Mouse (Mus musculus) embryonic facial prominence, embryonic 12.5 days (tissue): Measurements from ENCODE around the gene Cep89. TPM values are rescaled to one million over a fixed set of nuclear protein-coding genes. Genes with fewer than 3 reads are reported as not detected.

ENCODE experiments used
- ATAC-seq: fragments of 200-750 bp; cut with Nextera tagmentation; 2 replicates; pipeline ENCODE4 v1.8.0; 2017; ENCODE audit not compliant: insufficient number of reproducible peaks, insufficient read depth, low FRiP score, low TSS enrichment
- H3K27ac ChIP-seq: fragments of 300-500 bp; sonication (generic); 2 replicates; pipeline ENCODE4 v1.5.1; 2016; ENCODE audit warnings: mild to moderate bottlenecking
- H3K27me3 ChIP-seq: fragments of 300-500 bp; sonication (generic); 2 replicates; pipeline ENCODE4 v1.6.1; 2016; ENCODE audit warnings: mild to moderate bottlenecking, moderate library complexity
- H3K36me3 ChIP-seq: fragments of 300-500 bp; sonication (generic); 2 replicates; pipeline ENCODE4 v1.6.1; 2016; ENCODE audit warnings: mild to moderate bottlenecking
- H3K4me1 ChIP-seq: fragments of 300-500 bp; sonication (generic); 2 replicates; pipeline ENCODE4 v1.6.1; 2016
- H3K4me2 ChIP-seq: fragments of 300-500 bp; sonication (generic); replicated peaks from 2 replicates; pipeline ENCODE4 v1.6.1; 2016; ENCODE audit warnings: mild to moderate bottlenecking, moderate library complexity
- H3K4me3 ChIP-seq: fragments of 300-500 bp; sonication (generic); 2 replicates; pipeline ENCODE4 v1.5.1; 2016; ENCODE audit warnings: mild to moderate bottlenecking
- H3K9ac ChIP-seq: fragments of 300-500 bp; sonication (generic); 2 replicates; pipeline ENCODE4 v1.6.1; 2016; ENCODE audit warnings: mild to moderate bottlenecking, moderate library complexity
- H3K9me3 ChIP-seq: fragments of 300-500 bp; sonication (generic); 2 replicates; pipeline ENCODE4 v1.6.1; 2016; ENCODE audit warnings: mild to moderate bottlenecking, moderate library complexity
- WGBS: fragments of 180-500 bp; shearing (Covaris S2); methylation state at CpG from one replicate; pipeline ENCODE4 v1.1.7; 2016; 5-methylcytosine and 5-hydroxymethylcytosine counted together
- polyA plus RNA-seq: library from polyadenylated mRNA; unstranded; fragments of >200 nt; fragmentation: Nextera tagmentation; extraction: Ambion mirVana; gene quantifications from 2 replicates; pipeline ENCODE4 v1.2.1, GENCODE M21; 2016

Cep89 gene
- polyA plus RNA-seq, 1 experiment from 2014 or later = 56.0 TPM

DNA sequence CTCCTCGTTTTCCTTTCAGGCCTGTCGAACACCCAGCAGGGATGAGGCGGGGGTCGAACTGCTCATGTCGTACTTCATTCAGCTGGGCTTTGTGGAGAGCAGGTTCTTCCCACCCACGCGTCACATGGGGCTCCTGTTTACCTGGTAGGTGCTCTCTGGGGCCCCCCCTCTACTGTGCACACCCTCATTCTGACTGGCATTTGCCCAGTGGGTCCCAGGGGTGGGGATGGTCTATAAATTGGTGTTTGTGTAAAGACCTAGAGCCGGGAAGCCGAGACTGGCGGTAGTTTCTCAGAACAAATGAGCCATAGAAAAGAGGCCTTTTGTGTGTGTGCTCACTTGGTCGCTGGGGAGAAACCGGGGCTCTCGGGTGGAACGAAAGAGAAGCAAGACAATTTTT, 25.7 kb upstream of the Cep89 start:
- H3K9ac ChIP-seq = no peak overlapping the region
- H3K27me3 ChIP-seq = no peaks in the 10 kb centered on the region
- no peak for ATAC-seq
- 0 out of 2 replicates have a peak, but pooled peaks cover 3% of the 10 kb centered on the region for H3K4me1 ChIP-seq
- H3K27ac ChIP-seq = no peak overlapping the region
- no peak overlapping the region for H3K4me3 ChIP-seq
- H3K36me3 ChIP-seq = no peaks in the 10 kb centered on the region
- no peak overlapping the region for H3K4me2 ChIP-seq
- WGBS = 38% methylated on average over 14 of the region's 14 CpGs
- H3K9me3 ChIP-seq = no peaks in the 10 kb centered on the region

GRCm38 (mm10) chr7:35372483-35373017, 24.3 kb upstream of the Cep89 start:
- Histone ChIP-seq H3K9ac (no peak overlapping the region), H3K4me2 (no peak overlapping the region), H3K27ac (no peak overlapping the region), H3K27me3 (no peaks in the 10 kb centered on the region), H3K4me3 (no peak overlapping the region), H3K9me3 (no peaks in the 10 kb centered on the region), H3K36me3 (no peaks in the 10 kb centered on the region), H3K4me1 (0 out of 2 replicates have a peak, but pooled peaks cover 3% of the 10 kb centered on the region)
- 90% methylated on average over 14 of the region's 14 CpGs for WGBS
- ATAC-seq = no peak

DNA sequence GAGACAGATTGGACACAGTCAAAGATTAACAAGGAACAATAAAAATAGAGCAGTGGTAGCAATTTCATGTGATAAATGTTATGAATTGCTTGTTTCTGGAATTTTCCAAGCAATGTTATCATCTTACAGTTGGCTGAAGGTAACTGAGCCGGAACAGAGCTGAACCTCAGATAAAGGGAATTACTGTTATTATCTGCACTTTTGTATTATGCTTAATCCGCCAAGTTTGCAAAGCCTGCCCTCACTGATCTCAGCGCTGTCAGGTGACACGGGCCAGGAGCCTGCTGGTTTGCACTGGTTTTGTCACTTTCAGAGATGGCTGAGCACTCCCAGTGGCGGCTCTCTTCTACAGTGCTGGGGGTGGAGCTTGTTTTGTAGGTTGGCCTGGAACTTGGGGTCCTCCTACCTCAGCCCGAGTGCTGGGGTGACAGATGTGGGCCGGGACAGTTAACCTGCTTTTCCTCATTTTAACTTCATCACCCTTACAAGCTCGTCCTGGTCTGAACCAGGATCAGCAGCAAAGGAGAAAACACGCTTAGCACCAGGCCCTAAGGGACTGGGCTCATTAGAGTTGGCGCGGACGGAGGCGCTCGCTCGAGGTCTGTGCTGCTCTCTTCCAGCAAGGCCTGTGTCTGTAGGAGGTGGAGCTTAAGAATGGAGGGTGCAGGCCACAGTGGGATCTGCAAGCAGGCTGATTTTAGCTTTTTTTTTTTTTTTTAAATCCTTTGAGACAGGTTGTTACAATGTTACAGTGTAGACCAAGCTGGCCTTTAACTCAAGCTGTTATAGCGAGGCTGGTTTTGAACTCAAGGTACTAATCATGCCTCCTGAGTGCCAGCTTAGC, 23.5 kb upstream of the Cep89 start:
- 67% methylated on average over 16 of the region's 16 CpGs for WGBS
- H3K27me3 ChIP-seq = no peaks in the 10 kb centered on the region
- H3K4me1 ChIP-seq = 0 out of 2 replicates have a peak, but pooled peaks cover 3% of the 10 kb centered on the region
- H3K27ac ChIP-seq = no peak overlapping the region
- no peak overlapping the region for H3K4me2 ChIP-seq
- H3K4me3 ChIP-seq = no peak overlapping the region
- no peaks in the 10 kb centered on the region for H3K36me3 ChIP-seq
- no peak overlapping the region for H3K9ac ChIP-seq
- no peak for ATAC-seq
- H3K9me3 ChIP-seq = no peaks in the 10 kb centered on the region

DNA sequence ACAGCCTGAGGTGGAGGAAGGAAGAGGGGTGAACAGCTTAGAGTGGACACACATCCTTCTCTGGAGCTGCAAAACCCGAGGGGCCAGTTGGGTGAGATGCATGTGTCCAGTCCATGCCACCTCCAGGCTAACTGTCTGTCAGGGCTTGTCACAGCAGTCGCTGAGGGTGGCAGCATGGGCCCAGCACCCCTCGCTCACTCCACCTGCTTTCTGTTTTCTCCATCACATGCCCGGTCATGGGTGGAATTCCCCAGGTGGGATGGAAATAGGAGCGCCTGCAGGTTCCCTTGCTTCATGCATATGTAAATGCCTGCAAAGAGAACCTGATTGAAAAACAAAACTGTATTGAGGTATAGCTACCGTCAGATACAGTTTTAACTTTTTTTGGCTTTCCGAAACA, 22.6 kb upstream of the Cep89 start:
- no peak overlapping the region for H3K4me3 ChIP-seq
- H3K4me2 ChIP-seq = no peak overlapping the region
- H3K4me1 ChIP-seq = 0 out of 2 replicates have a peak, but pooled peaks cover 3% of the 10 kb centered on the region
- H3K27me3 ChIP-seq = no peaks in the 10 kb centered on the region
- H3K9me3 ChIP-seq = no peaks in the 10 kb centered on the region
- H3K36me3 ChIP-seq = no peaks in the 10 kb centered on the region
- ATAC-seq = no peak
- WGBS = 78% methylated on average over 7 of the region's 7 CpGs
- no peak overlapping the region for H3K9ac ChIP-seq
- H3K27ac ChIP-seq = no peak overlapping the region

DNA sequence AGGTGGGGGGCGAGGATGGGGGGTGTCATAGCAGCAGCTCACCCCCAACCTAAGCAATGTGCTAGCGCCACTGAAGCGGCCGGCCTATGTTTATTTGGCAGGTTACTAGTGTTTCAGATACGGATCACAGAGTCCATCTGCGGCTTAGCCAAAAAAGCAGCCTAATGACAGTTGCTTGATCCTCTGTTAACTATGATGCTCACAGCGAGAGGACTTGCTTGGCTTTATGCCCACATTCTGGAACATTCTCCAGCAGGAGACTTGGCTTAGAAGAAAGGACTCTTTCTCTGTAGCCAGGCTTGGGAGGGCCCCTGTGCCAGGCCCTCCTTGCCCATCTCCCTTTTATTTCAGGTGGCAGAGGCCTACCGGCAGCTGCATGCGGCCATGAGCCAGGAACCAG, 20.2 kb upstream of the Cep89 start:
- Histone ChIP-seq H3K27ac (no peak overlapping the region), H3K9ac (no peak overlapping the region), H3K27me3 (no peaks in the 10 kb centered on the region), H3K4me2 (no peak overlapping the region), H3K4me3 (no peak overlapping the region), H3K36me3 (no peaks in the 10 kb centered on the region), H3K4me1 (0 out of 2 replicates have a peak, but pooled peaks cover 3% of the 10 kb centered on the region), H3K9me3 (no peaks in the 10 kb centered on the region)
- no peak for ATAC-seq
- WGBS = 89% methylated on average over 9 of the region's 9 CpGs

DNA sequence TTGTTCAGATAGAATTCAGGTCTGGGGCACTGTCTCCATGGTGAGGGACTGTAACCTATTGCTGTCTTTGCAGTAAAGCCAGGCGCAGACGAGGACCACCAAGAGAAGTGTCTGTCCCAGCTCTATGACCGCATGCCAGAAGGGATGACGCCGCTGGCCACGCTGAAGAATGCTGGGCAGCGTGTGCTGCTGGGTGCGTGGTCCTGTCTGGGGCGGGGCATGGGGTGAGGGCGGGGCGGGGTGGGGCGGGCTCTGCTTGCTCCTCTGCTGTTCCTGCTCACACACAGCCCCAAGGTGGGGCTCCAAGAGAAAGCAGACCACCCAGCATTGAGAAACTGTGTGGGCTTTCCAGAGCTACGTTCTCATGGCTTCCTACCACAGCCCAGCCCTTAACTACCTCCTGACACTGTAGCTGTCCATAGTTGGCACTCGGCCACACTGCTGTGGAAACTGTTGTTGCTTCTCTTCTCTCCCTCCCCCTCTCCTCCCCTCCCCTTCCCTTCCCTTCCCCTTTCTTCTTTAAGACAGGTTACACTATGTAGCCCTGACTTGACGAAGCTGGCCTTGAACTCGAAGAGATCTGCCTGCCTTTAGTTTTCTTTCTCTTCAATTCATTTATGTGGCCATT, 17.2 kb upstream of the Cep89 start:
- 40% methylated on average over 16 of the region's 16 CpGs for WGBS
- Histone ChIP-seq H3K9ac (no peak overlapping the region; the same call in 1 of the 2 replicates), H3K36me3 (no peaks in the 10 kb centered on the region), H3K27me3 (no peaks in the 10 kb centered on the region), H3K4me2 (no peak overlapping the region), H3K9me3 (no peaks in the 10 kb centered on the region), H3K27ac (no peak overlapping the region), H3K4me1 (no peaks in the 10 kb centered on the region), H3K4me3 (no peak overlapping the region)
- no peak for ATAC-seq

DNA sequence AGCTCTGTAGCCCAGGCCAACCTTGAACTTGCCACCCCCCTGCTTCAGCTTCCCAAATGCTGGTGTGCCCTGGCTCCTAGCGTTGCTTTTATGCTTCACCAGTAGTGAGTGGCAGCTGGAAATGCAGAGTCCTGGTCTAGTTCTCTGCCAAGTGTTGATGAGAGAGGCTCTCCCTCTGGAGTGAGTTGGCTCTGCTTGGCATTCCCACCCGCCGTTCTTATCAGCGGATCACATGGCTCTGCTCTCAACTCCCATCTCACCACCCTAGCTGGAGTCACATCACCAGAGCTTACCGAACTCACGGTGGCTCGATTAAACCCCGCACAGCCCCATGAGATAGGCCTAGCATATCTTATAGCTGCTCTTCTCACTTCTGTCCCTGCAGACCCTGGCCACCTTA, 16.5 kb upstream of the Cep89 start:
- H3K9me3 ChIP-seq = no peaks in the 10 kb centered on the region
- no peak for ATAC-seq
- WGBS = 90% methylated on average over 8 of the region's 8 CpGs

GRCm38 (mm10) chr7:35381861-35382260, 15.0 kb upstream of the Cep89 start:
- Histone ChIP-seq H3K27me3 (no peaks in the 10 kb centered on the region), H3K9me3 (no peaks in the 10 kb centered on the region), H3K4me2 (no peak overlapping the region), H3K4me1 (no peaks in the 10 kb centered on the region), H3K4me3 (no peak overlapping the region), H3K36me3 (no peaks in the 10 kb centered on the region), H3K9ac (no peak overlapping the region), H3K27ac (no peak overlapping the region)
- 39% methylated on average over 14 of the region's 16 CpGs for WGBS
- ATAC-seq = no peak

More for the DNA sequence above, 16.5 kb upstream of the Cep89 start:
- no peaks in the 10 kb centered on the region for H3K27me3 ChIP-seq
- no peak overlapping the region for H3K4me2 ChIP-seq
- H3K27ac ChIP-seq = no peak overlapping the region
- no peak overlapping the region for H3K9ac ChIP-seq
- H3K36me3 ChIP-seq = no peaks in the 10 kb centered on the region
- no peak overlapping the region for H3K4me3 ChIP-seq
- H3K4me1 ChIP-seq = no peaks in the 10 kb centered on the region

DNA sequence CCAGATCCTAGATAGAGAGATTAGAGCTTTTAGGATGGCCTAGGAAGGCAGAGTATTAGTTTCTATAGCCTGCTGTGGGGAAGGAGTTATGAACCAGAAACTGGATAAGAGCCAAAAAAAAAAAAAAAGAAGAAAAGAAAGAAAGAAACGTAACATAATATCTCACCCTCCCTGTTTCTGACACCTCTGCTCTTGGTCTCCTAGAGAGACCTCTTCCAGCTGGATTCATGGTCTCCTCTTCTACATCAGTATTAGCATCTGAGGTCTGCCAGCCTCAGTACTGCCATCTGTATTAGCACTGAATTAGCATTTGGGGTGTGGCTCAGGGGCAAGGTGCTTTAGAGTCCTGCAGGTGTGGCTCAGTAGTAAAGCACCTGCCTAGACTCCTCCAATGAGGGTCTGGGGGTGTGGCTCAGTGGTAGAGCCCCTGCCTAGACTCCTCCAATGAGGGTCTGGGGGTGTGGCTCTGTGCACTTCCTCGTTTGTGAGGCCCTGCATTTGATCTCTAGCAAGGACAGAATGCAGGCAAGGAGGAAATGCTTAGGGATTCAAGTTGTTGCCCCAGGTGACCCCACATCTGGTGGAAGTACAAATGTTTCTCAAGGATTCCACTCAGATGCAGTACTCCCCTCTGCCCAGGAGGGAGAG, 14.0 kb upstream of the Cep89 start:
- Histone ChIP-seq H3K4me1 (no peaks in the 10 kb centered on the region), H3K4me3 (no peak overlapping the region), H3K27ac (no peak overlapping the region), H3K9me3 (no peaks in the 10 kb centered on the region), H3K4me2 (no peak overlapping the region), H3K27me3 (no peaks in the 10 kb centered on the region), H3K36me3 (no peaks in the 10 kb centered on the region), H3K9ac (no peak overlapping the region)
- ATAC-seq = no peak
- 32% methylated on average over 2 of the region's 2 CpGs for WGBS

GRCm38 (mm10) chr7:35386525-35386952, 10.3 kb upstream of the Cep89 start:
- no peaks in the 10 kb centered on the region for H3K27me3 ChIP-seq
- no peaks in the 10 kb centered on the region for H3K9me3 ChIP-seq
- H3K9ac ChIP-seq = no peak overlapping the region
- WGBS = 61% methylated on average over 6 of the region's 6 CpGs
- H3K27ac ChIP-seq = no peak overlapping the region
- no peak for ATAC-seq
- H3K4me1 ChIP-seq = no peaks in the 10 kb centered on the region
- no peak overlapping the region for H3K4me3 ChIP-seq
- H3K4me2 ChIP-seq = no peak overlapping the region
- H3K36me3 ChIP-seq = no peaks in the 10 kb centered on the region

DNA sequence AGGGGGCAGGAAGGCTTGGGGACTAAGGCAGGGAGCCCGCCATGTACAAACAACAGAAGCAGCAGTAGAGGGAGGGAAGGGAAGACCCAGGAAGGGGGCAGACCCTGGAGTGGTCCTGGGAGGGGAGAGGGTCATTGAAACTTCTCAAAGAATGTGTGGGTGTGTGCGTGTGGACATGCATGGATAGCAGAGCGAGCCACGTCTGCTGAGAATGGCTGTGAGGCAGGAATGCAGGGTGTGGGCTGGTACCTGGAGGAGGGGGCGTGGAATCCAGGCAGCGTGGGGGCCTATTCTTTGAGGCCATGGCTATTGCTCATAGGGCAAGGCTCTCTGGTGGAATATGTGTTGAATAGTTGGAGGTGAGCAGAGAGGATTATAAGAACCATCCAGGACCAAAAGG, 8.1 kb upstream of the Cep89 start:
- Histone ChIP-seq H3K4me2 (no peak overlapping the region), H3K4me3 (no peak overlapping the region), H3K9ac (no peak overlapping the region), H3K36me3 (peaks cover 5% of the 10 kb centered on the region; the same call in 1 of the 2 replicates), H3K27me3 (no peaks in the 10 kb centered on the region), H3K27ac (no peak overlapping the region), H3K9me3 (no peaks in the 10 kb centered on the region), H3K4me1 (no peaks in the 10 kb centered on the region)
- no peak for ATAC-seq
- WGBS = 57% methylated on average over 6 of the region's 6 CpGs
